Mouse (Mus musculus) CD4-positive helper T cell, adult 2 months (primary cell): Measurements from ENCODE around the gene Il23r.
A peak's percentile ranks its signal among the peaks of the same experiment; 100 is the strongest.
"Not testable (repeated sequence)": the region's sequence is repeated elsewhere in the genome, so short reads cannot be mapped to it uniquely, and the experiment has no call there.

Experiments
- DNase-seq: peaks from one replicate; pipeline ENCODE4 v3.0.0-alpha.2; 2012; ENCODE audit warnings: low read depth, missing footprints, low spot score

Il23r gene

DNA sequence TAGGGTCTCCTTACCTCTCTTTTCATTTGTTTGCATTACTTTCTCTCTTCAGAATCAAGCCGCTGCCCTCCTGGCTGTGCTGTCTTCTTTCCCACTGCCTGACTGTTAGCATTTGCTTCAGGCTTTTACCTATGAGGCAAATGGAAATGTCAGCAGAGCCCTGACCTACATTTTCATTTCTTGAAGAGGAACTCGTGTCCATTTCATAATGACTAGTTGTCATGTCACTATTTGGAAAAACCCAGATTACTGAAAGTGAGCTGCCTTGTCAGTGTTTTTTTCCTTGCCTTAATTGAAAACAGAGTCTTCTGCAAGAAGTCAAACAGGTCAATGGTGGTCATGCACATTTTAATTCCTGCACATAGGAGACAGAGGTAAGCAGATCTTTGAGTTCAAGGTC is at the start of gene Il23r:
Il23r (minus strand) TSS at position 101 of the 400 bp plus-strand sequence.
- no peak for DNase-seq

GRCm38 (mm10) chr6:67535777-67536054 is 44.1 kb upstream of the Il23r start, which contains the start of gene Tacstd2:
Gene Tacstd2 (minus strand): TSS chr6:67535796.
- peak; percentile 5 for DNase-seq

GRCm38 (mm10) chr6:67535005-67535776 is 43.5 kb upstream of the Il23r start:
- DNase-seq, result peak; percentile 42

DNA sequence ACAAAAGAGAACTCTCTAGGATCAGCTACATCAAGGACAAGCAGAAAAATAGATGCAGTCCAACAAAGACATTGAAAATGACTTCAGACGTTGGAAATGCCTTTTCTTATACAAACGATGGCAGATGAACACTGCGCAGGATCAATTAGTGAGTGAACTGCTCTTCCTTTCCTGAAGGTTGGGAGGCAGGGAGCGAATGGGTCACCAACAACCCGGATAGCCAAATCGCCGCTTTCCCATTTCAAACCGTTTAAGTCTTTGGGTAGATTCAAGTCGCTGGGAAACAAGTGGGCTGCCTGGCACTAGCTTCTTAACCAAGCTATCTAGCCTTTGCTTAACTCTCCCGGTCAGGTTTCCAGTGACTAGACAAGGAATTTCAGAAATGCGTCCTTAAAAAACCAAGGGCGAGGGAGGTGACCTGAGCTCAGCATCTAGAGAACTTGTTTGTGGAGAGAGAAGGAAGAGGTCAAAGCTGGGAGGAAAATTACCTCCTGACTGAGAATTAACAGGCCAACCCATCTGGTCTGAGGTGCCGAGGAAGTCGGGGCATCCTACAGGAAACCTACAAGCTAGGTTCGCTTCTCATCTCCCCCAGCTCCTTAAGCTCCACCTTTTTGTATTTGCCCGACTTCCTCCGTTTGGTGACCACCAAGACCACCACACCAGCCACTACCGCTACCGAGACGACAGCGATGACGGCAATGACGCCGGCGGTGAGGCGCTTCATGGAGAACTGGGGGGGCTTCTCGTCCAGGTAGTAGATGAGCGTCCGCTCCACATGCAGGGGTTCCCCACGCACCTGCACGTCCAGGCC is 42.7 kb upstream of the Il23r start:
- DNase-seq, result no peak

- DNase-seq, result peak; percentile 49
Observed at GRCm38 (mm10) chr6:67532665-67533440, 41.2 kb upstream of the Il23r start.

- peak; percentile 29 for DNase-seq
Observed at GRCm38 (mm10) chr6:67531822-67532162, 40.1 kb upstream of the Il23r start.

- peak; percentile 39 for DNase-seq
Observed at GRCm38 (mm10) chr6:67530992-67531821, 39.6 kb upstream of the Il23r start.

DNA sequence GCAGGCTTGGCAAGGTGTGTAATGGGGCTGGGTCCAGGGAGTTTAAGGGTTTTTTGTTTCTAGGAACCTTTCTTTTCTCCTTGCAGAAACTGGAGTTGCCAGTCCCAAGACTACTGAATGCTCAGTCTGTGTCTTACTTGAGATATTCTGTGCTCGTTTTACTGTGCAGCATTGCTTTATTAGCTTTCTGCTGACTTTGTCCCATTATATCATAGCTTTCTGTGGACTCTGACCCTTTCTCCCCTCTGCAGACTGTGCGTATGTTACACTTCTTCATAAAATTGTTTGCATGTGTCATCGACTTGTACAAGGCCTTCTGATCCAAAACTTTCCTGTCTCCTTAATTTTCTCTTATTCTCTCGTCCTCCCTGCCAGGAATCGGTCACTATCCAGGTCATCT is 34.7 kb upstream of the Il23r start:
- DNase-seq, result no peak

DNA sequence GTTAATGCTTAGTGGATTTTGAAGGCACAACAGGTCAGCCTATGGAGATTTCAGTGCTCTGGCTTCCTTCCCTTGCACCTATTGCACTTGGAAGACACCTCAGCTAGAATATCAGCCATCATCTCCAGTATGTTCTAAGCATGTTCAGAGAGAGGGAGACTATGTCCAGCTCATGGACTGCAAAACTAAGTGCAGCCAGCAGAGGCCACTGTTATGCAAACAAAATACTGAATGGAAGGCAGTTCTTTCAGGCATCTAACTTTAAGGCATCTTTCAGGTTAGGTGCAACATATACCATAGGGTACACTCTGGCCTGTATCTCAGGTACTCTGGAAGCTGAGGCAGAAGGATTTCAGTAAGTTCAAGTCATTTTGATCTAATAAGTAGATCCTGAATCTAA is 19.1 kb upstream of the Il23r start:
- peak; percentile 26 for DNase-seq

DNA sequence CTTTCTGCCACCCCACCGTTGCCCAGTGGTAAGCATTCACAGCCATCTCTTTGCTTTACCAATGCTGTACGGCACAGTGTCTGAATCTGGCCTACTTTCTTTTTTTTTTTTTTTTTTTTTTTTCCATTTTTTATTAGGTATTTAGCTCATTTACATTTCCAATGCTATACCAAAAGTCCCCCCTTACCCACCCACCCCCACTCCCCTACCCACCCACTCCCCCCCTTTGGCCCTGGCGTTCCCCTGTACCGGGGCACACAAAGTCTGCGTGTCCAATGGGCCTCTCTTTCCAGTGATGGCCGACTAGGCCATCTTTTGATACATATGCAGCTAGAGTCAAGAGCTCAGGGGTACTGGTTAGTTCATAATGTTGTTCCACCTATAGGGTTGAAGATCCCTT is 10.3 kb upstream of the Il23r start:
- not testable (repeated sequence) for DNase-seq

- DNase-seq, result no peak
Observed at GRCm38 (mm10) chr6:67481012-67481411, 10.6 kb downstream of the Il23r start.

- no peak for DNase-seq
Observed at GRCm38 (mm10) chr6:67471242-67471641, 20.4 kb downstream of the Il23r start.

DNA sequence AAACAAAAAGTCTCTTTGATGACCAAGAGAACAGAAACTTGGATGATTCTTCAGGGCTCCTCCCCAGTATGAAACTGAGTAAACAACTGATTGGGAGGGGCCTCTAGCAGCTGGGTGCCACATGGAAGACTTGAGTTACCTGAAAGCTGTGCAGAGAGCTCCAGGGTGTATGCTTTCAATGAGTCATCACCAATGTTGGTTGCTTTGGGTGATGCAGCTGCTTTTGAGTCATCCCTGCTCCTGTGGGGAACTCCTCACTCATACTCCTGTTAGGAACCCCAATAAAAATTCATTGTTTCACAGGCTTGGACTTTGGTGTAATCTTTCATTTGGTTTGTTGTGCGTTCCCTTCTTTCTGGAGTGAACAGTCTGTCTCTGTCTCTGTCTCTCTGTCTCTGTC is 32.2 kb downstream of the Il23r start:
- DNase-seq, result no peak

DNA sequence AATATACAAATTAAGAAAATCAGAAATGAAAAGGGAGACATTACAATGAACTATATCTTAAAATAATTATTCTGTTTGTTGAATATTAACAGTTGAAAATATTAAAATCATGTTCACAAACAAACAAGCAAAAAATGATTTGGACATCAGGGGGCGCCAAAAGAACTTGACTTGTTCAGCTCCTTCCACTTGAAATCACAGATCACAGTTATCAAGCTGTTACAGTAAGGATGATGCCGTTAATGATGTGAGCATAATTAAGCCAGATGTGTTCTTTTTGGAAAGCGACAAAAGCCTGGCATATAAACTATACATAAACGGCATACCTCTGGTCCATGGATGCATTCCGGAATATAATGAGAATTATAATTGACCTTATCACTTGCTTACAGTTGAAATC is 40.3 kb downstream of the Il23r start:
- peak; percentile 19 for DNase-seq

GRCm38 (mm10) chr6:67445866-67446265 is 45.8 kb downstream of the Il23r start:
- no peak for DNase-seq

- DNase-seq, result no peak
Observed at GRCm38 (mm10) chr6:67443124-67443523, 48.5 kb downstream of the Il23r start.

DNA sequence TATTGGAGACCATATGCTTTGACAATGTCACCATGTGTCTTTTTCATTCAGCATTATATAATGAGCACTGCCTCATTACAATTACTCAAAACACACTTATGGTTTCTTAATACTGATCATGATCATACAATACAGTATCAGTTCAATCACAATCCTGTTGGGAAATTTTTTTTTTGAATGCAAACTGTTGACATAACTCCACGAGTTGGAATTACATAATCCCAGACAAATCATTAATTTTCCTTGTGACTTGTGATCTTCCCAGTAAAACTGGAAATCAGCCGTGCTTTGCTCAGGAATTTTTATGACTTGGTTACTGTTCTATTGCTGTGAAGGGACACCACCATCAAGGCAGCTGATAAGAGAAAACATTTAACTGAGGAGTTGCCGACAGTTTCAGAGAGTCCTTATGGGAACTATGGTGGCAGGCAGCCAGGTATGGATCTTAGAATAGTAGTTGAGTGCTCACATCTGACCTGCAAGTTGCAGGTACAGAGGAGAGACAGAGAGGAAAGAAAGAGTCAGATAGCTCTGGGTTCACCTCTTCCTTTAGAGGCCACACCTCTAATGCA is 53.8 kb downstream of the Il23r start:
- DNase-seq, result no peak

GRCm38 (mm10) chr6:67437028-67437427 is 54.6 kb downstream of the Il23r start:
- DNase-seq, result no peak

- no peak for DNase-seq
Observed at GRCm38 (mm10) chr6:67436295-67436694, 55.4 kb downstream of the Il23r start.

- no peak for DNase-seq
Observed at GRCm38 (mm10) chr6:67435711-67436110, 55.9 kb downstream of the Il23r start.
